Mouse (Mus musculus): ENCODE results near the gene Gm4567.
"Not testable (repeated sequence)": the region's sequence is repeated elsewhere in the genome, so short reads cannot be mapped to it uniquely, and the experiment has no call there.

Gm4567 gene

DNA sequence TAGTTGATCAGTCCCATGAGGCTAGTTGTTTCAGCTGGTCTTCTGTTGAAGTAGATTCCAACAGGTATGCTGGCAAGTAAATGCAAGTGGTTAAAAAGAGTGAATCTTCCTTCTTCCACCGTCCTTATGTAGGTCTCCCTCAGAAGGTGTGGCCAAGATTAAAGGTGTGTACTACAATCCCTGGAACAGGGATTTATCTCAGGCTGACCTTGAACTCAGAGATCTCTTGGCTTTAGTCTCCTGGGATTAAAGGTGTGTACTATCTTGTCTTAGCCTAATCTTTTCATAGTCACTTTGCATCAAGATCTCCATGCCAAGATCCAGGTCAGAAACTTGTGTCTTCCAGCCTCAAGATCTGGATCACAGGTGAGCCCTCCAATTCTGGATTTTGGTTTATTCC, at the start of gene Gm4567:
Gene Gm4567 (minus strand): TSS at position 101 of the 400 bp plus-strand sequence.
- in situ Hi-C loops (cut with MboI, MseI): not testable (repeated sequence)

DNA sequence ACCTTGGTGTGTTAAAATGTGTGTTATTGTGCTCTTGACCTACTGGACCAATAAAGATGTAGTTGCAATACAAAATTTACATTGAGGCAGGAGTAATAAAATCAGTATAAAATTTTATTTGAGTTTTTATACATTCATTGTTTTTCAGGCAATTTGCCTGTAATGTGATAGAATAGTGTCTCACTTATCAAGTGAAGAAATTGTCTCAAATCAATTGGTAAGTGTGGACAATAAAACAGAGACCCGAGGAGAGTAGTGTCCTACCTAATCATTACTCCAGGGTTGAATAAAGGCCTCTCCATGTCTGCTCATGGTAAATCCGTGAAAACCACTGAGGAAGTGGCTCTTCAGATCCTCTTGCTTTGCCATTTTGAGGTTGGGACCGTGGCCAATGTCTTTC, 41.9 kb upstream of the Gm4567 start, which contains the start of gene Vmn1r157:
Gene Vmn1r157 (plus strand): TSS at position 301 of the 400 bp plus-strand sequence.
- in situ Hi-C loops (cut with MboI, MseI): loop anchor here (10.0 to 25.0 kb wide), 6 partner anchors 347 to 1987 kb away; partner anchors contain the start of genes Vmn1r112, Vmn1r132, Vmn1r137 and Vmn1r148

DNA sequence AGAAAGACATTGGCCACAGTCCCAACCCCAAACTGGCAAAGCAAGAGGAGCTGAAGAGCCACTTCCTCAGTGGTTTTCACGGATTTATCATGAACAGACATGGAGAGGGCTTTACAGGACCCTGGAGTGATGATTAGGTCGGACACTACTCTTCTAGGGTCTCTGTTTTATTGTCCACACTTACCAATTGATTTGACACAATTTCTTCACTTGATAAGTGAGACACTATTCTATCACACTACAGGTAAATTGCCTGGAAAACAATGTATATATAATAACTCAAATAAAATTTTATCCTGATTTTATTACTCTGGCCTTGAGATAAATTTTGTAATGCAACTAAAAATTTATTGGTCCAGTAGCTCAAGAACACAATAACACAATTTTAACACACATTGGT, 27.3 kb downstream of the Gm4567 start, which contains the start of gene Gm8693:
Gene Gm8693 (minus strand): TSS at position 101 of the 400 bp plus-strand sequence.
- in situ Hi-C loops (cut with MboI, MseI): not testable (repeated sequence)
